Mouse (Mus musculus) erythroblast, embryonic 14.5 days (primary cell): ENCODE results near the gene Gng4.

Experiments
- GATA1 ChIP-seq: IDR thresholded peaks from 2 replicates; pipeline ENCODE4 v1.6.1; 2012; ENCODE audit warnings: low read length, inconsistent platforms, mixed read lengths
- TAL1 ChIP-seq: IDR thresholded peaks from 3 replicates; pipeline ENCODE4 v1.6.1; 2012; ENCODE audit warnings: low read length, inconsistent platforms, mixed read lengths

DNA sequence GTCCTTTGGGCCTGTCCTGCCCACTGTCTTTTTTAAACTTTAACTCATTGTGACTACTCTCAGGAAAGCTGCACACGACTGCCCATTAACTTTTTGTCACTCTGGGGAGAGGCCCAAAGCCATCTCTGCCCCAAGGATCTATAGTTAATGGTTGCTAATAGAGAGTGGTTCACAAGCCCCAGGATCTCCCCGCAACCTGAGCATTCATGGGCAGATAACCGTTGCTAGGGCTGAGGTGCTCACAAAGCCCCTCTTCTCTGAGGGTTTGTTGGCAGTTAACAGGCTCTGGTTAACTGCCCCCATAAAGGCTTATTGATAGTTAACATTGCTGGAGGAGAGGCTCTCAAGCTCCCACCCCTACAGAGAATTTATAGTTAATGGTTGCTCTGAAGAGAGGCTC, 3.6 kb upstream of the Gng4 start:
- TF ChIP-seq TAL1 (no peak), GATA1 (no peak)
